Mouse (Mus musculus): ENCODE results near the gene Ntng2.

GRCm38 (mm10) chr2:29222302-29222701 lies 30.5 kb downstream of the Ntng2 start:
- TF ChIP-seq CTCF (IDR thresholded peaks at IDR 0.05; ENCODE audit: control insufficient read depth, insufficient read depth, insufficient read length) (no peak), FOSL1 (IDR thresholded peaks at IDR 0.05; ENCODE audit: insufficient read depth, low read length, poor library complexity, severe bottlenecking) (no peak), USF1 (IDR thresholded peaks at IDR 0.05; ENCODE audit: low read depth) (no peak), MAX (IDR thresholded peaks at IDR 0.05) (no peak), MYOD1 (IDR thresholded peaks at IDR 0.05; ENCODE audit: control insufficient read depth, insufficient read length, low read depth) (no peak)

Data from C2C12 (cell line).